Mouse (Mus musculus) hindbrain, postnatal 0 days (tissue): ENCODE results near the gene Gna15. TPM values are rescaled to one million over a fixed set of nuclear protein-coding genes. Genes with fewer than 3 reads are reported as not detected.

Experiments
- ATAC-seq: fragments of 200-750 bp; cut with Nextera tagmentation; 2 replicates; pipeline ENCODE4 v1.8.0; 2017; ENCODE audit warnings: mild to moderate bottlenecking, moderate TSS enrichment, moderate library complexity
- DNase-seq: peaks from one replicate; pipeline ENCODE4 v3.0.0-alpha.2; 2015; ENCODE audit warnings: low spot score
- H3K27ac ChIP-seq: fragments of 300-500 bp; sonication (generic); 2 replicates; pipeline ENCODE4 v1.5.1; 2014; ENCODE audit warnings: mild to moderate bottlenecking
- H3K27me3 ChIP-seq: fragments of 300-500 bp; sonication (generic); 2 replicates; pipeline ENCODE4 v1.6.1; 2014; ENCODE audit warnings: low read length, mixed read lengths; ENCODE audit not compliant: insufficient read depth
- H3K36me3 ChIP-seq: fragments of 300-500 bp; sonication (generic); 2 replicates; pipeline ENCODE4 v1.6.1; 2014; ENCODE audit warnings: low read length, mixed read lengths; ENCODE audit not compliant: insufficient read depth
- H3K4me1 ChIP-seq: fragments of 300-500 bp; sonication (generic); 2 replicates; pipeline ENCODE4 v1.6.1; 2014; ENCODE audit warnings: antibody characterized with exemption, low read length, mixed read lengths; ENCODE audit not compliant: insufficient read depth
- H3K4me2 ChIP-seq: fragments of 300-500 bp; sonication (generic); 2 replicates; pipeline ENCODE4 v1.6.1; 2014; ENCODE audit warnings: low read depth, mild to moderate bottlenecking, low read length, moderate library complexity, mixed read lengths
- H3K4me3 ChIP-seq: fragments of 300-500 bp; sonication (generic); 2 replicates; pipeline ENCODE4 v1.5.1; 2014; ENCODE audit warnings: low read length
- H3K9ac ChIP-seq: fragments of 300-500 bp; sonication (generic); replicated peaks from 2 replicates; pipeline ENCODE4 v1.6.1; 2014; ENCODE audit warnings: mild to moderate bottlenecking, low read length, moderate library complexity, mixed read lengths
- H3K9me3 ChIP-seq: fragments of 300-500 bp; sonication (generic); 2 replicates; pipeline ENCODE4 v1.6.1; 2016; ENCODE audit warnings: low read length, mixed read lengths
- CTCF ChIP-seq: IDR thresholded peaks from 2 replicates; pipeline ENCODE4 v1.5.1; 2016; ENCODE audit warnings: antibody characterized with exemption, control low read depth, low read depth
- whole genome bisulfite sequencing: fragments of 180-500 bp; shearing (Covaris S2); extraction: QIAGEN DNeasy Blood & Tissue Kit; methylation state at CpG from one replicate; pipeline ENCODE4 v1.1.7; 2014; 5-methylcytosine and 5-hydroxymethylcytosine counted together
- polyA plus RNA-seq: library from polyadenylated mRNA; unstranded; fragments of >200 nt; fragmentation: Nextera tagmentation; extraction: Ambion mirVana; gene quantifications from 2 replicates; pipeline ENCODE4 v1.2.1, GENCODE M21; 2015
- total RNA-seq: library from RNA; depleted of rRNA; stranded (reverse); fragments of >200 nt; gene quantifications from 2 replicates; pipeline ENCODE4 v1.2.3, GENCODE M21; 2014

Gene Gna15
- total and polyA plus RNA-seq, 2 experiments from 2014 or later: 1.2 to 2.5 TPM

GRCm38 (mm10) chr10:81470454-81470853, 53.6 kb downstream of the Gna15 start:
- Histone ChIP-seq H3K4me3 (no peak overlapping the region), H3K9me3 (no peaks in the 10 kb centered on the region), H3K36me3 (peaks cover 12% of the 10 kb centered on the region; the same call in 1 of the 2 replicates)

DNA sequence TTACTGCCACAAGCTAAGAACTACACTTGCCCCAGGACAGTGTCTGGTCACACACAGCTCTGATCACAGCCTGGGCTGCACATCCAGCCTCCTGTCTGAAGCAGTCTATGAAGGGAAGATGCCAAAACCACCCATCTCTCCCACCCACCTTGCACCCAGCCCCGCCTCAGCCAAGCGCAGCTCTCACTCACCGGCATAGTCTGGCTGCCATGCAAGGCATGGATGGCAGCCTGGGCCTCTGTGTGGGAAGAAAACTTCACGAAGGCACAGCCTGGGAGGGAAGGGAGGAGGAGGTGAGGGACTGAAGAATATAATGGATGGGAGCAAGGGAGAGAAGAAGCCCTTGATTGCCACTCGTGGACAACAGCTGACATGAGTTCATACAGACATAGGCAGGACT, 54.8 kb downstream of the Gna15 start:
- Histone ChIP-seq H3K9ac (no peak overlapping the region), H3K4me1 (peaks cover 8% of the 10 kb centered on the region), H3K9me3 (no peaks in the 10 kb centered on the region), H3K4me3 (no peak overlapping the region), H3K27me3 (no peaks in the 10 kb centered on the region), H3K27ac (no peak overlapping the region), H3K4me2 (no peak overlapping the region), H3K36me3 (peaks cover 12% of the 10 kb centered on the region; the same call in 1 of the 2 replicates)
- DNase-seq (no peak), ATAC-seq (no peak)
- TF ChIP-seq CTCF: no peak
- WGBS: 72% methylated on average over 5 of the region's 5 CpGs

More at GRCm38 (mm10) chr10:81470454-81470853, 53.6 kb downstream of the Gna15 start:
- no peak for TF ChIP-seq CTCF
- DNase-seq (no peak), ATAC-seq (no peak)
- H3K4me2 ChIP-seq: no peak overlapping the region
- no peak overlapping the region for H3K27ac ChIP-seq
- WGBS: 58% methylated on average over 18 of the region's 18 CpGs
- H3K9ac ChIP-seq: no peak overlapping the region
- no peaks in the 10 kb centered on the region for H3K27me3 ChIP-seq
- H3K4me1 ChIP-seq: peaks cover 8% of the 10 kb centered on the region

- Histone ChIP-seq H3K27ac (no peak overlapping the region), H3K27me3 (no peaks in the 10 kb centered on the region), H3K4me2 (no peak overlapping the region), H3K9me3 (no peaks in the 10 kb centered on the region), H3K4me1 (peaks cover 8% of the 10 kb centered on the region; the same call in 1 of the 2 replicates), H3K4me3 (no peak overlapping the region), H3K9ac (no peak overlapping the region), H3K36me3 (peaks cover 12% of the 10 kb centered on the region; the same call in 1 of the 2 replicates)
- no peak for DNase-seq
- WGBS: 78% methylated on average over 16 of the region's 16 CpGs
- no peak for TF ChIP-seq CTCF
- no peak for ATAC-seq
Observed at GRCm38 (mm10) chr10:81467670-81468235, 56.3 kb downstream of the Gna15 start.

DNA sequence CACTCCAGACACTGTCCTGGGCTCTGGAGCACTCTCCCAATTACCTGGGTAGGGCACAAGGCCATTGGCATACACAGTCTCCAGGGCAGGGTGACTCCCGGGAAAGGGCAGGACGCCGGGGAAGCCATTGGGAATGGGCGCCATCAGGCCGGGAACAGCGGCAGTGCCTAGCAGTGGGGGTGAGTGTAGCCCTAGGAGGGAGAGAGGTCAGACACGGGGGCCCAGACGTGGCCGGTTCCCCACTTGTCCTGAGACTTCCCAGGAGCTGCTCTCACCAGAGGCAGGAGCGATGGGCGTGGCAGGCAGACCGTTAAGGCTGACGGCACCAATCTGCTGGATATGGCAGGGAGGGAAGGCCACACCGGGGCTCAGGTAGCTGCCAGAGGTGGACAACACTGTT, 57.1 kb downstream of the Gna15 start:
- Histone ChIP-seq H3K27me3 (no peaks in the 10 kb centered on the region), H3K27ac (no peak overlapping the region), H3K4me2 (no peak overlapping the region), H3K9ac (no peak overlapping the region), H3K9me3 (no peaks in the 10 kb centered on the region), H3K4me1 (peaks cover 2% of the 10 kb centered on the region; the same call in 1 of the 2 replicates), H3K36me3 (peaks cover 12% of the 10 kb centered on the region; the same call in 1 of the 2 replicates), H3K4me3 (no peak overlapping the region)
- no peak for ATAC-seq
- TF ChIP-seq CTCF: no peak
- DNase-seq: no peak
- 69% methylated on average over 14 of the region's 14 CpGs for WGBS

DNA sequence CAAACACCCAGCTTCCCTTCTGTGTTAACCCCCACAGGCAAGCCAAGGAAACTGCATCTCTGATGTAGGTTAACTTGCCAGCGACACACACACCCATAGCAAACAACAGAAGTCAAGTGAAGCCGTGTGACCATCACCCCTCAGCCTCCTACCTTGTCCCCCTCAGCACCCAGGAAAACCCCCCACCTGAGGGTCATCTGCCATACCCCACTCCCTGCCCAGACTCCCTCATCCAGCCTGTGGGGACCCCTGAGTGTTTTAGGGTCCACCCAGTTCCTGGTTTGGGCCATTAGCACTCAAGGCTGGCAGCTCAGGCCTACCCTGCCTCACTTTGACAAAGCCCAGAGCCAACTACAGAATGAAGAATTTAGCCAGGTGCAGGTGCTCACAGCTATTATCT, 58.0 kb downstream of the Gna15 start:
- no peak overlapping the region for H3K9ac ChIP-seq
- 72% methylated on average over 2 of the region's 2 CpGs for WGBS
- H3K4me2 ChIP-seq: no peak overlapping the region
- H3K27me3 ChIP-seq: 0 out of 2 replicates have a peak, but pooled peaks cover 4% of the 10 kb centered on the region
- H3K4me1 ChIP-seq: no peaks in the 10 kb centered on the region
- DNase-seq: no peak
- no peak for ATAC-seq
- H3K9me3 ChIP-seq: no peaks in the 10 kb centered on the region
- H3K36me3 ChIP-seq: peaks cover 12% of the 10 kb centered on the region; the same call in 1 of the 2 replicates
- no peak overlapping the region for H3K27ac ChIP-seq
- no peak for TF ChIP-seq CTCF
- no peak overlapping the region for H3K4me3 ChIP-seq

- H3K9me3 ChIP-seq: no peaks in the 10 kb centered on the region
- H3K27ac ChIP-seq: no peak overlapping the region
- DNase-seq (no peak), ATAC-seq (0 out of 2 replicates have a peak, but pooled peaks have one; percentile 1)
- no peak overlapping the region for H3K9ac ChIP-seq
- H3K36me3 ChIP-seq: peaks cover 12% of the 10 kb centered on the region; the same call in 1 of the 2 replicates
- under 1% methylated on average over 5 of the region's 5 CpGs for WGBS
- H3K4me3 ChIP-seq: no peak overlapping the region
- no peak overlapping the region for H3K4me2 ChIP-seq
- 0 out of 2 replicates have a peak, but pooled peaks cover 4% of the 10 kb centered on the region for H3K27me3 ChIP-seq
- TF ChIP-seq CTCF: no peak
- no peaks in the 10 kb centered on the region for H3K4me1 ChIP-seq
Observed at GRCm38 (mm10) chr10:81465265-81465645, 58.8 kb downstream of the Gna15 start.
